Mouse (Mus musculus) heart, embryonic 16.5 days (tissue): ENCODE data around the gene Timm23. TPM values are rescaled to one million over a fixed set of nuclear protein-coding genes. Genes with fewer than 3 reads are reported as not detected.
A peak's percentile ranks its signal among the peaks of the same experiment; 100 is the strongest.

Source experiments
- ATAC-seq: fragments of 200-750 bp; cut with Nextera tagmentation; replicated peaks from 2 replicates; pipeline ENCODE4 v1.8.0; 2017; ENCODE audit warnings: moderate number of reproducible peaks; ENCODE audit not compliant: insufficient read depth, low FRiP score; ENCODE audit errors: extremely low read depth
- H3K27ac ChIP-seq: fragments of 300-500 bp; sonication (generic); 2 replicates; pipeline ENCODE4 v1.5.1; 2014; ENCODE audit warnings: mild to moderate bottlenecking, low read length, control low read depth, moderate library complexity
- H3K27me3 ChIP-seq: fragments of 300-500 bp; sonication (generic); 2 replicates; pipeline ENCODE4 v1.6.1; 2014; ENCODE audit warnings: low read length, mixed read lengths; ENCODE audit not compliant: control insufficient read depth, insufficient read depth
- H3K36me3 ChIP-seq: fragments of 300-500 bp; sonication (generic); 2 replicates; pipeline ENCODE4 v1.6.1; 2014; ENCODE audit not compliant: control insufficient read depth, insufficient read depth
- H3K4me1 ChIP-seq: fragments of 300-500 bp; sonication (generic); 2 replicates; pipeline ENCODE4 v1.6.1; 2014; ENCODE audit warnings: low read length, mixed read lengths; ENCODE audit not compliant: control insufficient read depth, insufficient read depth
- H3K4me2 ChIP-seq: fragments of 300-500 bp; sonication (generic); 2 replicates; pipeline ENCODE4 v1.6.1; 2014; ENCODE audit warnings: low read depth, mild to moderate bottlenecking, control low read depth, low read length
- H3K4me3 ChIP-seq: fragments of 300-500 bp; sonication (generic); 2 replicates; pipeline ENCODE4 v1.5.1; 2014; ENCODE audit warnings: mild to moderate bottlenecking, control low read depth, low read length
- H3K9ac ChIP-seq: fragments of 300-500 bp; sonication (generic); 2 replicates; pipeline ENCODE4 v1.6.1; 2014; ENCODE audit warnings: low read length, control low read depth
- H3K9me3 ChIP-seq: fragments of 300-500 bp; sonication (generic); replicated peaks from 2 replicates; pipeline ENCODE4 v1.6.1; 2016; ENCODE audit warnings: low read length; ENCODE audit not compliant: control insufficient read depth
- WGBS: fragments of 180-500 bp; shearing (Covaris S2); extraction: QIAGEN DNeasy Blood & Tissue Kit; methylation state at CpG from one replicate; pipeline ENCODE4 v1.1.7; 2014; 5-methylcytosine and 5-hydroxymethylcytosine counted together
- polyA plus RNA-seq: library from polyadenylated mRNA; unstranded; fragments of >200 nt; fragmentation: Nextera tagmentation; extraction: Ambion mirVana; gene quantifications from 2 replicates; pipeline ENCODE4 v1.2.1, GENCODE M21; 2015

The Timm23 gene
- polyA plus RNA-seq, 1 experiment from 2014 or later = 274 TPM

DNA sequence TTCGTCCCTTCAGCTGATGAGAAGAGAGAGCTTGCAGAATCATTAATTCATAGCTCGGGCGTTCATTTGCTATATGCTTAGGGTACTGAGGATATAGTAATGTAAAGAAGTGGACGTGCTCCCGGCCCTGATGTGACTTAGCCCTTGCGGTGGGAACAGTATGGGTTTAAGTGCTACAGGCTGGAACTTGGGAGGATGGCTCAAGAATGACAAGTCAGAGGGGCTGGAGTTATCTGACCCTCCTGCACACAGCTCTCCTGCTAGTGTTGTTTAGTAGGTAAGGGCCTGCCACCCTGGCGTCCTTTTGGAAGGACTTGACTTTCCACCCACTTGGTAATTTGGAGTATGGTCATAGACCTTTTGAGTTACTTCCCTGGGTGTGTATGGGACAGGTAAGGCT is 41.1 kb downstream of the Timm23 start:
- H3K36me3 ChIP-seq = no peaks in the 10 kb centered on the region

DNA sequence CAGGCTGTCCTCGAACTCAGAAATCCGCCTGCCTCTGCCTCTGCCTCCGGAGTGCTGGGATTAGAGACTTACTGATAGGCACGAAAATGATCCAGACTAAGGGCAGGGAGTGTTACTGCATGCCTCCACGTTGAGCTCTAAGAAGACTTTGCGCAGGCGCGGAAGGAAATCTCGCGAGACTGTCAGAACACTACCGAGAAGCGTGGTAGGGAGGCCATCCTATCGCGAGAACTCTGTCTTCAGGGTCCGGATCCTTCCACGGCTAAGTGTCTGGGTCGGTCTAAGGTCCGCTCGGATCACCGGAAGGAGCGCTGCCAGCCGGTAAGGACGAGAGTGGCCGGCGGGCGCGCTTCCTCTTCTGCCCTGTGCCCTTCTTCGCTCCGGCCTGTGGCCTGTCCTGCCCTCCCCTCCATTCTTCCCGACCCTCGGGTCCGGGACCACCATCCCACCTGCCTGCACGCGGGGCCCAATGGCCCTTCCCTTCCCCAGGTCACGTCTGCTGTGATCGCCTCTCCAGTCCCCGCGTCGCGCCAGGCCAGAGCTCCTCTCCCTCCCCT is 41.9 kb downstream of the Timm23 start, which contains the start of gene Ncoa4:
Gene Ncoa4 (plus strand): TSS at position 176 of the 557 bp plus-strand sequence.
- no peaks in the 10 kb centered on the region for H3K9me3 ChIP-seq
- no peaks in the 10 kb centered on the region for H3K36me3 ChIP-seq
- H3K4me2 ChIP-seq = peak within 1 kb of the TSS; percentile 71
- peaks cover 18% of the 10 kb centered on the region for H3K4me1 ChIP-seq
- under 1% methylated on average over 39 of the region's 40 CpGs for WGBS
- no peaks in the 10 kb centered on the region for H3K27me3 ChIP-seq
- peak; percentile 95 for ATAC-seq
- H3K9ac ChIP-seq = peak within 1 kb of the TSS; percentile 85
- H3K27ac ChIP-seq = peak within 1 kb of the TSS; percentile 86
- H3K4me3 ChIP-seq = peak within 1 kb of the TSS; percentile 75

More for the DNA sequence above, 41.1 kb downstream of the Timm23 start:
- Histone ChIP-seq H3K27me3 (no peaks in the 10 kb centered on the region), H3K9me3 (no peaks in the 10 kb centered on the region), H3K4me3 (peak overlapping the region; percentile 75), H3K4me1 (peaks cover 24% of the 10 kb centered on the region), H3K4me2 (peak overlapping the region; percentile 71), H3K9ac (peak overlapping the region; percentile 85), H3K27ac (peak overlapping the region; percentile 86)
- ATAC-seq = no peak
- WGBS = 19% methylated on average over 7 of the region's 7 CpGs

DNA sequence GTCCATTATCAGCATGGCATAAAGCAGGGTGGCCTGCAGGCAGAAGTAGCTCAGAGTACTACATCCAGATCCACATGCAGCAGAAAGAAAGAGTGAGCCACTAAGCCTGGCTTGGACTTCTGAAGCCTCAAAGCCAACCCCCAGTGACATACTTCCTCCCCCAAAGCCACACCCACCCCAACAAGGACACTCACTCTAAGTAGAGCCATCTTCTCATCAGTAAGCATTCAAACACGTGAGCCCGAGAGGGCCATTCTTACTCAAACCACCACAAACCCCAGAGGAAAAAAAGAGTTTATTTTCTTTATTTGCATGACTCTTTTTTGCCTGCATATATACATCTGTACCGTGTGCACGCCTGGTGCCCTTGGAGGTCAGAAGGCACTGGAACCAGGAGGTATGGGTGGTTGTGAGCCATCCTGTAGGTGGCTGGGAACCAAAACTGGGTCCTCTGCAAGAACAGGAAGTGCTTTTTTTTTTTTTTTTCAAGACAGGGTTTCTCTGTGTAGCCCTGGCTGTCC is 42.5 kb downstream of the Timm23 start:
- Histone ChIP-seq H3K27ac (peak overlapping the region; percentile 68), H3K27me3 (no peaks in the 10 kb centered on the region), H3K9me3 (no peaks in the 10 kb centered on the region), H3K36me3 (no peaks in the 10 kb centered on the region), H3K9ac (peak overlapping the region; percentile 85), H3K4me3 (peak overlapping the region; percentile 75), H3K4me2 (peak overlapping the region; percentile 68), H3K4me1 (peaks cover 16% of the 10 kb centered on the region)
- WGBS = 39% methylated on average over 4 of the region's 4 CpGs
- ATAC-seq = peak; percentile 14; the same call in 1 of the 2 replicates

DNA sequence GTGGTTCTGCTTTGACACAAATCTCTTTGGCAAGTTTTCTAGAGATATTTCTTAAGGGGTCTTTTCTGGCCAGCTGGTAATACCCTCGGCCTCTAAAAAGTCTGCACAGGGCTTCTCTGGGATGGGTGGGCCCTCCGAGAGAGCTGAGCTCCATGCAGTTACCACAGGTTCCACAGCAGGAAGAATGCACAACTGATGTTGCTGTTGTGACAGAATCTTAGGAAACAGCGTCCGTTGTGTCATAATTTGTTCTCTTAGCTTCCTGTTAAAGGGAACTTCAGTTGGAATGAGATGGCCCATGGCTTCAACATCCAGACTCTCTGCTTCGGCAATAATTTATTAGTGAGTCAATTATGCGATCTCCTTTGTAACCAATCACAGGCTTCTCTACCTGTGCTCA is 46.9 kb downstream of the Timm23 start:
- H3K4me1 ChIP-seq = peaks cover 5% of the 10 kb centered on the region; the same call in 1 of the 2 replicates
- no peak overlapping the region for H3K4me3 ChIP-seq
- H3K27me3 ChIP-seq = no peaks in the 10 kb centered on the region
- no peak overlapping the region for H3K9ac ChIP-seq
- ATAC-seq = no peak
- no peak overlapping the region for H3K27ac ChIP-seq
- no peak overlapping the region for H3K4me2 ChIP-seq
- H3K36me3 ChIP-seq = no peaks in the 10 kb centered on the region
- 82% methylated on average over 6 of the region's 6 CpGs for WGBS
- H3K9me3 ChIP-seq = no peaks in the 10 kb centered on the region

DNA sequence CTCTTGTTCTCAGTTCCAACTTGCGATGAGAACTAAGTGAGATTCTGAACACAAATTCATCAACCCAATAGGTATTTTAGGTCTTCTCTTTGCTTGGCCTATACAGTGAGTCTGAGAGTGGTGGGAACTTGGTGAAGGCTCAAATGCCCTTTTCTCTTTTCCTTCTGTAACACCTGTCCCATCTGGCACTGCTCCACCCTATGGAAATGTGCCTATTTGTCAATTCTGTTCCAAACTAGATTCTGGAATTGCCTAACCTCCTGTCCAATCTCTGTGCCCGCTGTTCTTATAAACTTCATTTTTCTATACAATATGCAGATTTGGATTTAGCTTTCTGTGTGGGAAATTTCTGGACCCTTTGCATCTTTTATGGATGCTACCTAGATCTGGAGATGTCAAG is 48.5 kb downstream of the Timm23 start:
- Histone ChIP-seq H3K36me3 (no peaks in the 10 kb centered on the region), H3K9me3 (no peaks in the 10 kb centered on the region), H3K27ac (no peak overlapping the region), H3K4me3 (no peak overlapping the region), H3K27me3 (no peaks in the 10 kb centered on the region), H3K4me2 (no peak overlapping the region), H3K4me1 (no peaks in the 10 kb centered on the region), H3K9ac (no peak overlapping the region)
- 93% methylated on average over 2 of the region's 2 CpGs for whole genome bisulfite sequencing
- ATAC-seq = no peak

DNA sequence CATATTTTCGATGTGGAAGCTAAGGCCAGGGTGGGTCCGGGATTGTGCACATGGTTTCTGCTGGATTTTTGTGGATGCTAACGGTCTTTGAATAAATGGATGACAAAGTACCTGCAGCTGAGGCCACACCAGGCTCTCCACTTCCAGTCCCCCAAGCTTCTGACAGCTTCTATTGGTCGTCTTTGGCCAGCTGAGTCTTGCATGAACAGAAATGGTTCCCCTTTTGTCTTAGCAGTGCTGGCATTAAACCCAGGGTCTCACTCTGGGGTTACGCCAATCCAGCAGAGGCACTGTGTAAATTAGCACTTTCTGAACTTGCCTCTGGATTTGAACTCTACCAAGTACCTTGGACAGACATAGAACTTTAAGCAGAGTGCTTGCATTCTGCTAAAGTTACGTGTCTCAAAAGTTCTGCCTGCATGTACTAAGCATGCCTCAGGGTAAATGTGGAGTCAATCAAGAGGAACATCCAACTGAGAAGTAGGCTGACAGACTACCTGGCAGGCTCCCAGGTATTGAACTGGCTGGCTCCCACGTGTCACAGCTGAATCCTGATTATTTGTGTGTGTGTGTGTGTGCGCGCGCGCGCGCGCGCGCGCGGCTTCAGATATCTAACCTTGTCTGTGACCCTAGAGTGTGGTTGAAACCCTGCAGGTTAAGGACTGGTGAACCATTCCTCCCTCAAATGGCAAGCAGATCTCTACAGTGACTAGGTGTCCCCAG is 49.3 kb downstream of the Timm23 start:
- Histone ChIP-seq H3K27ac (no peak overlapping the region), H3K9ac (no peak overlapping the region), H3K27me3 (no peaks in the 10 kb centered on the region), H3K4me3 (no peak overlapping the region), H3K36me3 (no peaks in the 10 kb centered on the region), H3K4me2 (no peak overlapping the region), H3K4me1 (no peaks in the 10 kb centered on the region), H3K9me3 (peaks cover 3% of the 10 kb centered on the region)
- 90% methylated on average over 18 of the region's 18 CpGs for WGBS
- ATAC-seq = no peak

DNA sequence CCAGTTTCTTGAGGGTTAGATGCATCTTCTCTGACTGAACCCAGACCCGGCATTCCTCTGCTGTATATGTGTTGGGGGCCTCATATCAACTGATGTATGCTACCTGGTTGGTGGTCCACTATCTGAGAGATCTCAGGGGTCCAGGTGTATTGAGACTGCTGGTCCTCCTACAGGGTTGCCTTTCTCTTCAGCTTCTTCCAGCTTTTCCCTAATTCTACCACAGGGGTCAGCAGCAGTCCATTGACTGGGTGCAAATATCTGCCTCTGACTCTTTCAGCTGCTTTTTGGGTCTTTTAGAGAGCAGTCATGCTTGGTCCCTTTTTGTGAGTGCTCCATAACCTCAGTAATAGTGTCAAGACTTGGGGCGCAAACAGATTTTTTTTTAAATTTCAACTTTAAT is 50.8 kb downstream of the Timm23 start:
- ATAC-seq = no peak
- Histone ChIP-seq H3K4me1 (no peaks in the 10 kb centered on the region), H3K36me3 (no peaks in the 10 kb centered on the region), H3K4me2 (no peak overlapping the region), H3K9me3 (peaks cover 9% of the 10 kb centered on the region), H3K27me3 (no peaks in the 10 kb centered on the region), H3K4me3 (no peak overlapping the region), H3K27ac (no peak overlapping the region), H3K9ac (no peak overlapping the region)
- WGBS = 84% methylated on average over 2 of the region's 2 CpGs

DNA sequence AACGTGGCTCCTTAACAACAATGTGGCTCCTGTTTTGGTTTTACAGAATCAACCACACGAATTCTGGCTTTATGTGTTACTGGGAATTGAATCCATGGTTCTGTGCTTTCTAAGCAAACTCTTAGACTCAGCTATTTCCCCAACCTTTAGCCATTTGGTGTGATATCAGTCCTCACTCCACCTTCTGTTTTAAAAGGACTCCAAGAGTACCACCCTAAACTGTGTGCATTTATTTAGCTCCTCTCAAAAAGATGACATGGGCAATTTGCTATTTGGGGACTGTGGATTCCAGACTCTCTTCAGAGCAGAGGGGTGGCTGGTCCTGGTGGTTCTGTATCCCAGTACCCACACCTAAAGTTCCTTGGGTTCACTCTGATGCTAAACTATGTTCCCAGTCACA is 55.1 kb downstream of the Timm23 start:
- Histone ChIP-seq H3K4me3 (no peak overlapping the region), H3K27ac (no peak overlapping the region), H3K36me3 (no peaks in the 10 kb centered on the region), H3K9ac (no peak overlapping the region), H3K27me3 (no peaks in the 10 kb centered on the region), H3K4me1 (no peaks in the 10 kb centered on the region), H3K9me3 (peaks cover 9% of the 10 kb centered on the region), H3K4me2 (no peak overlapping the region)
- ATAC-seq = no peak
- WGBS = 58% methylated on average over 2 of the region's 2 CpGs
